Mouse (Mus musculus) fat pad, adult 2 months (tissue): Measurements from ENCODE around the gene Tlr11.

Experiments used
- DNase-seq: peaks from one replicate; pipeline ENCODE4 v3.0.0-alpha.2; 2011; ENCODE audit warnings: low read depth, low spot score; ENCODE audit errors: extremely low read depth

Tlr11 gene

GRCm38 (mm10) chr14:50357593-50357992 is at the start of gene Tlr11:
Gene Tlr11, plus strand, starts transcription at chr14:50357914.
- DNase-seq, result no peak

- no peak for DNase-seq
Measured at GRCm38 (mm10) chr14:50326661-50327060, 31.1 kb upstream of the Tlr11 start, which contains the start of gene Olfr734. Gene Olfr734, minus strand, starts transcription at chr14:50326761.

- DNase-seq, result no peak
Measured at GRCm38 (mm10) chr14:50348796-50349195, 8.9 kb upstream of the Tlr11 start, which contains the start of gene Olfr735. Gene Olfr735, minus strand, starts transcription at chr14:50348872.

GRCm38 (mm10) chr14:50352438-50352837 is 5.3 kb upstream of the Tlr11 start:
- DNase-seq, result no peak

- no peak for DNase-seq
Measured at GRCm38 (mm10) chr14:50356725-50357124, 989 bp upstream of the Tlr11 start.

GRCm38 (mm10) chr14:50360480-50360879 is 2.8 kb downstream of the Tlr11 start:
- DNase-seq, result no peak

GRCm38 (mm10) chr14:50363561-50363960 is 5.8 kb downstream of the Tlr11 start:
- DNase-seq, result no peak

GRCm38 (mm10) chr14:50380863-50381262 is 23.1 kb downstream of the Tlr11 start, which contains the start of gene Olfr736:
Gene Olfr736, plus strand, starts transcription at chr14:50381163.
- no peak for DNase-seq

- DNase-seq, result no peak
Measured at GRCm38 (mm10) chr14:50407268-50407667, 49.6 kb downstream of the Tlr11 start, which contains the start of gene Olfr738. Gene Olfr738, plus strand, starts transcription at chr14:50407568.
